Mouse (Mus musculus) thymus, adult 2 months (tissue): ENCODE data around the gene Tenm4. TPM values are rescaled to one million over a fixed set of nuclear protein-coding genes. Genes with fewer than 3 reads are reported as not detected.

ENCODE experiments used
- DNase-seq: peaks from one replicate; pipeline ENCODE4 v3.0.0; 2021
- H3K27ac ChIP-seq: fragments of 200-500 bp; 2 replicates; pipeline ENCODE4 v1.5.1; 2012; ENCODE audit warnings: low read length, control low read depth; ENCODE audit not compliant: control insufficient read depth, insufficient read depth
- H3K27me3 ChIP-seq: fragments of 200-500 bp; 2 replicates; pipeline ENCODE4 v1.6.1; 2012; ENCODE audit warnings: mild to moderate bottlenecking, low read length, moderate library complexity, mixed read lengths; ENCODE audit not compliant: control insufficient read depth, insufficient read depth
- H3K36me3 ChIP-seq: fragments of 200-500 bp; 2 replicates; pipeline ENCODE4 v1.6.1; 2012; ENCODE audit warnings: mild to moderate bottlenecking, low read length, moderate library complexity; ENCODE audit not compliant: control insufficient read depth, insufficient read depth
- H3K4me1 ChIP-seq: fragments of 200-500 bp; replicated peaks from 2 replicates; pipeline ENCODE4 v1.6.1; 2012; ENCODE audit warnings: low read length; ENCODE audit not compliant: control insufficient read depth, insufficient read depth
- H3K4me3 ChIP-seq: fragments of 200-500 bp; 2 replicates; pipeline ENCODE4 v1.5.1; 2012; ENCODE audit warnings: mild to moderate bottlenecking, low read length, control low read depth, moderate library complexity; ENCODE audit not compliant: control insufficient read depth, insufficient read depth
- CTCF ChIP-seq: fragments of 200-500 bp; IDR thresholded peaks from 2 replicates; pipeline ENCODE4 v1.5.1; 2012; ENCODE audit warnings: mild to moderate bottlenecking, control low read depth, low read length, moderate library complexity, borderline replicate concordance; ENCODE audit not compliant: control insufficient read depth, poor library complexity, insufficient read depth; ENCODE audit errors: extremely low read depth
- POLR2A ChIP-seq: fragments of 200-500 bp; IDR thresholded peaks from 2 replicates; pipeline ENCODE4 v1.6.1; 2012; ENCODE audit warnings: mild to moderate bottlenecking, low read length, control low read depth, moderate library complexity; ENCODE audit not compliant: control insufficient read depth, poor library complexity, insufficient read depth; ENCODE audit errors: extremely low read depth
- WGBS: fragments of 180-500 bp; shearing (Covaris S2); methylation state at CpG from one replicate; pipeline ENCODE4 v1.1.7; 2018; 5-methylcytosine and 5-hydroxymethylcytosine counted together
- polyA plus RNA-seq: library from polyadenylated mRNA; depleted of rRNA; stranded (reverse); fragments of >200 nt; gene quantifications from 2 replicates; pipeline ENCODE4 v1.2.3, GENCODE M21; 2012

The Tenm4 gene
- polyA plus RNA-seq, 1 experiment = 2.7 TPM

- H3K27me3 ChIP-seq = no peaks in the 10 kb centered on the region
- DNase-seq = no peak
- H3K4me3 ChIP-seq = no peak overlapping the region
- H3K27ac ChIP-seq = no peak overlapping the region
- H3K4me1 ChIP-seq = no peaks in the 10 kb centered on the region
- H3K36me3 ChIP-seq = no peaks in the 10 kb centered on the region
- WGBS = 88% methylated on average over 7 of the region's 7 CpGs
- TF ChIP-seq CTCF = no peak
- TF ChIP-seq POLR2A = no peak
Measured at GRCm38 (mm10) chr7:96552292-96552860, 381.3 kb downstream of the Tenm4 start.

- Histone ChIP-seq H3K27ac (no peak overlapping the region), H3K27me3 (no peaks in the 10 kb centered on the region), H3K4me3 (no peak overlapping the region), H3K36me3 (no peaks in the 10 kb centered on the region), H3K4me1 (no peaks in the 10 kb centered on the region)
- DNase-seq = peak; percentile 4
- WGBS = 15% methylated on average over 6 of the region's 6 CpGs
- TF ChIP-seq POLR2A (no peak), CTCF (no peak)
Measured at GRCm38 (mm10) chr7:96554277-96554690, 383.2 kb downstream of the Tenm4 start.

- no peak for DNase-seq
- no peaks in the 10 kb centered on the region for H3K4me1 ChIP-seq
- H3K4me3 ChIP-seq = no peak overlapping the region
- 74% methylated on average over 5 of the region's 5 CpGs for WGBS
- TF ChIP-seq POLR2A (no peak), CTCF (no peak)
- no peaks in the 10 kb centered on the region for H3K36me3 ChIP-seq
- no peaks in the 10 kb centered on the region for H3K27me3 ChIP-seq
- H3K27ac ChIP-seq = no peak overlapping the region
Measured at GRCm38 (mm10) chr7:96555294-96555693, 384.2 kb downstream of the Tenm4 start.

- TF ChIP-seq POLR2A (no peak), CTCF (no peak)
- 90% methylated on average over 5 of the region's 5 CpGs for WGBS
- DNase-seq = no peak
- no peak overlapping the region for H3K27ac ChIP-seq
- H3K36me3 ChIP-seq = no peaks in the 10 kb centered on the region
- H3K4me1 ChIP-seq = no peaks in the 10 kb centered on the region
- no peaks in the 10 kb centered on the region for H3K27me3 ChIP-seq
- no peak overlapping the region for H3K4me3 ChIP-seq
Measured at GRCm38 (mm10) chr7:96556756-96557155, 385.7 kb downstream of the Tenm4 start.

GRCm38 (mm10) chr7:96562890-96563289 is 391.8 kb downstream of the Tenm4 start:
- Histone ChIP-seq H3K4me3 (no peak overlapping the region), H3K36me3 (no peaks in the 10 kb centered on the region)
- 36% methylated on average over 3 of the region's 3 CpGs for WGBS

GRCm38 (mm10) chr7:96563329-96564065 is 392.5 kb downstream of the Tenm4 start:
- DNase-seq = no peak
- Histone ChIP-seq H3K36me3 (no peaks in the 10 kb centered on the region), H3K4me1 (no peaks in the 10 kb centered on the region), H3K27me3 (no peaks in the 10 kb centered on the region), H3K4me3 (no peak overlapping the region), H3K27ac (no peak overlapping the region)
- WGBS = 85% methylated on average over 3 of the region's 3 CpGs
- no peak for TF ChIP-seq POLR2A
- no peak for TF ChIP-seq CTCF

More at GRCm38 (mm10) chr7:96562890-96563289, 391.8 kb downstream of the Tenm4 start:
- TF ChIP-seq CTCF (no peak), POLR2A (no peak)
- DNase-seq = no peak
- Histone ChIP-seq H3K27me3 (no peaks in the 10 kb centered on the region), H3K27ac (no peak overlapping the region), H3K4me1 (no peaks in the 10 kb centered on the region)
